Mouse (Mus musculus): Measurements from ENCODE around the gene Apeh. TPM values are rescaled to one million over a fixed set of nuclear protein-coding genes. Genes with fewer than 3 reads are reported as not detected.

Gene Apeh
- total and polyA plus RNA-seq, 2 experiments from 2014 or later = 38.3 to 45.1 TPM

DNA sequence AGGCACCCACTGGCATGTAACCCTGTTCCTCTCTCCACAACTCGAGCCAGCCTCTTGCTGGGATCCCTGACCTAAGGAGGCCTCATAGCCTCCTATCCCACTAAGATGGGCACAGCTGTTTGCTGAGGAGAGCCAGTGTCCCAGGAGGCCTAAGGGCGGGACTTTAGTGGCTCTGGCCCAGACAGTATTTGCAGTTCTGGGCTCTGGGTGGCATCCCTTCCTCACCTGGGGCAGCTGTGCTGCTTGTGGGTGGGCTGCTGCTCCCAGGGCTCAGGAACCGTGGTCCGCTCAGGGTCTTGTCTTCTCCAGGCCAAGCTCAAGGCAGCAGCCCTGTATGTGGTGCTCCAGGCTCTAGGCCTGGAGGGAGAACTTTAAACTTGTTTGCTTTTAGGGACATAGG lies 47.8 kb downstream of the Apeh start:
- no peak overlapping the region for H3K4me2 ChIP-seq (ENCODE audit: low read depth, low read length, poor library complexity, severe bottlenecking)
- H3K36me3 ChIP-seq (ENCODE audit: insufficient read depth, low read length) = peaks cover 50% of the 10 kb centered on the region
- no peak overlapping the region for H3K27ac ChIP-seq (ENCODE audit: low read depth, low read length)
- no peak for ATAC-seq (ENCODE audit: low FRiP score)
- no peak overlapping the region for H3K9ac ChIP-seq (replicated peaks; ENCODE audit: low read length, poor library complexity, severe bottlenecking)
- no peak for DNase-seq (ENCODE audit: low spot score)
- no peak for TF ChIP-seq CTCF (IDR thresholded peaks at IDR 0.05)
- H3K27me3 ChIP-seq (ENCODE audit: insufficient read depth, low read length) = no peaks in the 10 kb centered on the region
- 94% methylated on average over 4 of the region's 4 CpGs for WGBS
- H3K4me1 ChIP-seq (ENCODE audit: insufficient read depth, low read length) = peaks cover 7% of the 10 kb centered on the region; the same call in 1 of the 2 replicates
- no peaks in the 10 kb centered on the region for H3K9me3 ChIP-seq (ENCODE audit: low read length)
- H3K4me3 ChIP-seq (ENCODE audit: low read depth, low read length) = no peak overlapping the region

DNA sequence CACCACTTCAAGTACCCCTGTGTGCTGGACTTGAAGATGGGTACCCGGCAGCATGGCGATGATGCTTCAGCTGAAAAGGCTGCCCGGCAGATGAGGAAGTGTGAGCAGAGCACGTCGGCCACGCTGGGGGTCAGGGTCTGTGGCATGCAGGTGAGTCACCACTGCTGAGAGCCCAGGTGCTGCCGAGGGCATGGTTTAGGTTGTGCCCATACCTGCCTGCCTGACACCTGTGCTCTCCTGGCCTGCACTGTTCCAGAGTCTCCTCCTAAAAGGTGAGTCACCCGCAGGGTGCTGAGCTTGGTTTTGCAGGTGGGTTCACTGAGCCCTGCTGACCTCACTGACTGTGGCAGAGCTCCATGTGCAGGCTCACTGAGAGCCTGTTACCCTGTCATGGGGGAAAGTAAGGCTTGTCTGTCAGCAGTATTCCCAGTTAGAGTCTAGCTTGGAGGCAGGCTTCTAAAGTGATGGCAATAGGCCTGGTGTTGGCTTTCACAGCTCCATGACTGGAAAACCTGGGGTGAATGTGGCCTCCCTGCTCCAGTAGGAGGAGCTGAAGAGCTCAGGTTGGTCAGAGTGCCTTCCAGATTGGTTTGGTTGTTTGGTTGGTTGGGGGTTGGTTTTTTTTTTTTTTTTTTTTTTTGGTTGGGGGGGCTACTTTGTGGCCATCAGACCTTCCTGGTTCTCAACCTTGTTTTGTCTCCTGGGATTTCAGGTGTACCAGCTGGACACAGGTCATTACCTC lies 49.5 kb downstream of the Apeh start:
- Histone ChIP-seq H3K4me1 (ENCODE audit: insufficient read depth, low read length) (peaks cover 3% of the 10 kb centered on the region; the same call in 1 of the 2 replicates), H3K27me3 (ENCODE audit: insufficient read depth, low read length) (no peaks in the 10 kb centered on the region), H3K27ac (ENCODE audit: low read depth, low read length) (no peak overlapping the region), H3K9ac (replicated peaks; ENCODE audit: low read length, poor library complexity, severe bottlenecking) (no peak overlapping the region), H3K9me3 (ENCODE audit: low read length) (no peaks in the 10 kb centered on the region), H3K36me3 (ENCODE audit: insufficient read depth, low read length) (peaks cover 52% of the 10 kb centered on the region), H3K4me2 (ENCODE audit: low read depth, low read length, poor library complexity, severe bottlenecking) (no peak overlapping the region), H3K4me3 (ENCODE audit: low read depth, low read length) (no peak overlapping the region)
- ATAC-seq (ENCODE audit: low FRiP score) (no peak), DNase-seq (ENCODE audit: low spot score) (no peak)
- peak; percentile 42 for TF ChIP-seq CTCF (IDR thresholded peaks at IDR 0.05)
- WGBS = 97% methylated on average over 8 of the region's 8 CpGs

Small RNA genes lying within 50 kb of the gene (microRNA-seq; reads per million reads assigned to microRNA genes)
- gene Gm47303 (ENCODE audit: borderline number of aligned reads) = not detected
- gene Mir7088 (ENCODE audit: borderline number of aligned reads) = not detected

Other genes with a start within 250 kb of the Apeh start
- 81.3 and 87.9 TPM in 2 replicates for gene Rbm6, start 221.4 kb downstream of the Apeh start, total RNA-seq (2014; rRNA removed)
- 48.8 and 57.9 TPM in 2 replicates for gene Rbm6, start 221.4 kb downstream of the Apeh start, polyA plus RNA-seq (2015; fragmentation: Nextera tagmentation; extraction: Ambion mirVana)
- gene Mon1a, start 206.5 kb downstream of the Apeh start, total RNA-seq (2014; rRNA removed) = 23.9 and 24.9 TPM in 2 replicates
- gene Mon1a, start 206.5 kb downstream of the Apeh start, polyA plus RNA-seq (2015; fragmentation: Nextera tagmentation; extraction: Ambion mirVana) = 16.7 and 18.1 TPM in 2 replicates
- 1.2 and 1.8 TPM in 2 replicates for gene Mst1r, start 187.7 kb downstream of the Apeh start, total RNA-seq (2014; rRNA removed)
- gene Mst1r, start 187.7 kb downstream of the Apeh start, polyA plus RNA-seq (2015; fragmentation: Nextera tagmentation; extraction: Ambion mirVana) = 1.1 and 1.2 TPM in 2 replicates
- 0.05 TPM in 1 of 2 replicates, not detected in the other for gene Actl11, start 166.1 kb downstream of the Apeh start, total RNA-seq (2014; rRNA removed)
- not detected in 2 replicates for gene Actl11, start 166.1 kb downstream of the Apeh start, polyA plus RNA-seq (2015; fragmentation: Nextera tagmentation; extraction: Ambion mirVana)
- 133 and 153 TPM in 2 replicates for gene Camkv, start 158.9 kb downstream of the Apeh start, total RNA-seq (2014; rRNA removed)
- gene Camkv, start 158.9 kb downstream of the Apeh start, polyA plus RNA-seq (2015; fragmentation: Nextera tagmentation; extraction: Ambion mirVana) = 136 and 149 TPM in 2 replicates
- 9.0 and 11.4 TPM in 2 replicates for gene Traip, start 144.5 kb downstream of the Apeh start, total RNA-seq (2014; rRNA removed)
- gene Traip, start 144.5 kb downstream of the Apeh start, polyA plus RNA-seq (2015; fragmentation: Nextera tagmentation; extraction: Ambion mirVana) = 11.6 and 12.0 TPM in 2 replicates
- 1.9 and 4.2 TPM in 2 replicates for gene Uba7, start 119.1 kb downstream of the Apeh start, total RNA-seq (2014; rRNA removed)
- 5.0 and 5.7 TPM in 2 replicates for gene Uba7, start 119.1 kb downstream of the Apeh start, polyA plus RNA-seq (2015; fragmentation: Nextera tagmentation; extraction: Ambion mirVana)
- 0.55 TPM in 1 of 2 replicates, not detected in the other for gene Gm20661, start 111.5 kb downstream of the Apeh start, total RNA-seq (2014; rRNA removed)
- 0.33 and 0.48 TPM in 2 replicates for gene Gm20661, start 111.5 kb downstream of the Apeh start, polyA plus RNA-seq (2015; fragmentation: Nextera tagmentation; extraction: Ambion mirVana)
- gene Inka1, start 108.7 kb downstream of the Apeh start, total RNA-seq (2014; rRNA removed) = 12.3 and 14.8 TPM in 2 replicates
- gene Inka1, start 108.7 kb downstream of the Apeh start, polyA plus RNA-seq (2015; fragmentation: Nextera tagmentation; extraction: Ambion mirVana) = 16.2 and 18.1 TPM in 2 replicates
- 0.42 and 5.6 TPM in 2 replicates for gene Cdhr4, start 102.1 kb downstream of the Apeh start, total RNA-seq (2014; rRNA removed)
- gene Cdhr4, start 102.1 kb downstream of the Apeh start, polyA plus RNA-seq (2015; fragmentation: Nextera tagmentation; extraction: Ambion mirVana) = 0.59 and 1.1 TPM in 2 replicates
- 3.6 TPM in 1 of 2 replicates, not detected in the other for gene Gm20662, start 98.3 kb downstream of the Apeh start, total RNA-seq (2014; rRNA removed)
- 0.31 TPM in 1 of 2 replicates, not detected in the other for gene Gm20662, start 98.3 kb downstream of the Apeh start, polyA plus RNA-seq (2015; fragmentation: Nextera tagmentation; extraction: Ambion mirVana)
- gene Ip6k1, start 92.1 kb downstream of the Apeh start, total RNA-seq (2014; rRNA removed) = 249 and 272 TPM in 2 replicates
- 90.5 and 94.1 TPM in 2 replicates for gene Ip6k1, start 92.1 kb downstream of the Apeh start, polyA plus RNA-seq (2015; fragmentation: Nextera tagmentation; extraction: Ambion mirVana)
- 13.4 and 18.7 TPM in 2 replicates for gene Gmppb, start 45.4 kb downstream of the Apeh start, total RNA-seq (2014; rRNA removed)
- gene Gmppb, start 45.4 kb downstream of the Apeh start, polyA plus RNA-seq (2015; fragmentation: Nextera tagmentation; extraction: Ambion mirVana) = 14.9 and 17.8 TPM in 2 replicates
- gene Amigo3, start 41.4 kb downstream of the Apeh start, total RNA-seq (2014; rRNA removed) = 2.5 and 3.7 TPM in 2 replicates
- 1.4 and 1.6 TPM in 2 replicates for gene Amigo3, start 41.4 kb downstream of the Apeh start, polyA plus RNA-seq (2015; fragmentation: Nextera tagmentation; extraction: Ambion mirVana)
- gene Mst1, start 14.2 kb downstream of the Apeh start, total RNA-seq (2014; rRNA removed) = 0.14 TPM in 1 of 2 replicates, not detected in the other
- not detected in 2 replicates for gene Mst1, start 14.2 kb downstream of the Apeh start, polyA plus RNA-seq (2015; fragmentation: Nextera tagmentation; extraction: Ambion mirVana)
- 46.3 and 60.6 TPM in 2 replicates for gene Rnf123, start 11.3 kb downstream of the Apeh start, total RNA-seq (2014; rRNA removed)
- 44.1 and 49.1 TPM in 2 replicates for gene Rnf123, start 11.3 kb downstream of the Apeh start, polyA plus RNA-seq (2015; fragmentation: Nextera tagmentation; extraction: Ambion mirVana)
- gene Bsn, start 95.8 kb upstream of the Apeh start, total RNA-seq (2014; rRNA removed) = 59.4 and 60.6 TPM in 2 replicates
- gene Bsn, start 95.8 kb upstream of the Apeh start, polyA plus RNA-seq (2015; fragmentation: Nextera tagmentation; extraction: Ambion mirVana) = 6.1 and 7.7 TPM in 2 replicates
- 126 and 141 TPM in 2 replicates for gene Dag1, start 169.4 kb upstream of the Apeh start, total RNA-seq (2014; rRNA removed)
- 78.7 and 79.7 TPM in 2 replicates for gene Dag1, start 169.4 kb upstream of the Apeh start, polyA plus RNA-seq (2015; fragmentation: Nextera tagmentation; extraction: Ambion mirVana)
- 80.7 and 107 TPM in 2 replicates for gene Nicn1, start 195.8 kb upstream of the Apeh start, total RNA-seq (2014; rRNA removed)
- gene Nicn1, start 195.8 kb upstream of the Apeh start, polyA plus RNA-seq (2015; fragmentation: Nextera tagmentation; extraction: Ambion mirVana) = 122 and 142 TPM in 2 replicates
- 27.7 and 30.2 TPM in 2 replicates for gene Amt, start 202.2 kb upstream of the Apeh start, total RNA-seq (2014; rRNA removed)
- 28.1 and 30.9 TPM in 2 replicates for gene Amt, start 202.2 kb upstream of the Apeh start, polyA plus RNA-seq (2015; fragmentation: Nextera tagmentation; extraction: Ambion mirVana)
- 120 and 124 TPM in 2 replicates for gene Rhoa, start 211.5 kb upstream of the Apeh start, total RNA-seq (2014; rRNA removed)
- gene Rhoa, start 211.5 kb upstream of the Apeh start, polyA plus RNA-seq (2015; fragmentation: Nextera tagmentation; extraction: Ambion mirVana) = 242 and 252 TPM in 2 replicates
- 59.8 and 61.2 TPM in 2 replicates for gene Tcta, start 211.6 kb upstream of the Apeh start, total RNA-seq (2014; rRNA removed)
- 76.3 and 79.8 TPM in 2 replicates for gene Tcta, start 211.6 kb upstream of the Apeh start, polyA plus RNA-seq (2015; fragmentation: Nextera tagmentation; extraction: Ambion mirVana)
- 225 and 226 TPM in 2 replicates for gene Gpx1, start 244.3 kb upstream of the Apeh start, total RNA-seq (2014; rRNA removed)
- 430 and 447 TPM in 2 replicates for gene Gpx1, start 244.3 kb upstream of the Apeh start, polyA plus RNA-seq (2015; fragmentation: Nextera tagmentation; extraction: Ambion mirVana)

Data from midbrain, postnatal 0 days (tissue).